Mouse (Mus musculus): ENCODE measurements around the gene Il20.

Il20 gene

DNA sequence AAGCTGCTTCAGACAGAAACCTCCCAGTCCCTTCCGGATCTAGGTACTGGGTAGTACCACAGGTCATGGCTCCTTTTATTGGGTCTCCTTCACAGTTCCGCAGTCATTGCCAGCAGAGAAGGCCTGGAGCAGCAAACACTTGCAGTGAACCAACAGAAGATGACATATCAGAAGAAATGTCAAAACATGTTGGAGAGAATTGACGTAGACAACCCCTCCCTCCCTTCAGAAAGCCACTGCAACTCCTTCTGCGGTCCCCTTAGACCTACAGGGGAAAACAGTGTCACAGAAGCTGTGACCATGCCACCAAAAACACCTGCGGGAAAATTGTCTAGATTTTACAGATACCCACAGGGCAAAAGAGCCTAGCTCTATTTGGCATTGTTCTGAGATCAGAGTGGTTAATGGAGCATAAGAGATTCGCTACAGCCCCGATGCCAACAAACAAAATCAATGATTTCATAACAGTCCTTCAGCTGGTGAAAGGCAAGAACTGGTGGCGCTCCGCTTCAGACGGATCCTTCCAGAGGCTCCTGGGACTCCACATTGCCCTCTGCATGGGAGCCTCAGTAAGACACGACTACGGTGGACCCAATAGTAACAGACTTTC, at the start of gene Il20:
Il20 (minus strand) TSS at position 51 of the 610 bp plus-strand sequence.
- DNase-seq (ENCODE audit: low spot score) = no peak

DNA sequence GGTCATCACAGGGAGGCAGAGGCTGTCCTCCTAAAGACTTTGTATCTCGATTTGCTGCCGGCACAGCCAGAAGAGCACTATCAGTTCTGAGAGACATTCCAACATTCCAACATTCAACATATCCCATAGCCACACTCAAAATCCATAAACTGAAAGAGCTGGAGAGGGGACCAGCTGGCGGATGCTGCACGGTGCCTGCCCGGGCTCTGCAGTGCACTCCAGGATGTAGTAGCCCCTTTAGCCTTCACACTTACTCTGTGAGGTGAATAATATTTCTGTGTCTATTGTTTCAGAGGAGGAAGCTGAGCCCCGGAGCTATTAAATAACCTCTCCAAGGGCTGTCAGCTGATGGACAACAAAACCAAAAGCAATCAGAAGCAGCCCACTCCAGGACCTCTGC, 35.7 kb upstream of the Il20 start:
- DNase-seq (ENCODE audit: low spot score) = no peak

DNA sequence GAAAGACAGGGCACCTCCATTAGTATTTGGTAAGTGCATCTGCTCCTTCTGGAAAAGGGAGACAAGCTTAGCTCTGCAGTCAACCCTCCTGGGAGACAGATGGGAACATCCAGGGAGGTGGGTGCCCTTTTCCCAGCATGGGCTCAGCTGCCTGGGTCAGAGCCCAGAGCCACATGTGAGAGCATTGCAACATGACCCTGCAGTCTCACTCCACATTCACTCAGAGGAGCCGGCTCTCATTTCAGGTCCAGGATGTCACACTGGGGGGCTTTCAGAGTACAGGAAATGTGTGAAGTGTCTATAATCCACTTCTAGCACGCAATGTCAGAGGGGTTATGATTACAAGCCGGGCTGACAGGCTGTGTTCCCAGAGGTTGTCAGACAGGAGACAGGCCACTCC, 30.6 kb upstream of the Il20 start:
- DNase-seq (ENCODE audit: low spot score) = peak; percentile 56

DNA sequence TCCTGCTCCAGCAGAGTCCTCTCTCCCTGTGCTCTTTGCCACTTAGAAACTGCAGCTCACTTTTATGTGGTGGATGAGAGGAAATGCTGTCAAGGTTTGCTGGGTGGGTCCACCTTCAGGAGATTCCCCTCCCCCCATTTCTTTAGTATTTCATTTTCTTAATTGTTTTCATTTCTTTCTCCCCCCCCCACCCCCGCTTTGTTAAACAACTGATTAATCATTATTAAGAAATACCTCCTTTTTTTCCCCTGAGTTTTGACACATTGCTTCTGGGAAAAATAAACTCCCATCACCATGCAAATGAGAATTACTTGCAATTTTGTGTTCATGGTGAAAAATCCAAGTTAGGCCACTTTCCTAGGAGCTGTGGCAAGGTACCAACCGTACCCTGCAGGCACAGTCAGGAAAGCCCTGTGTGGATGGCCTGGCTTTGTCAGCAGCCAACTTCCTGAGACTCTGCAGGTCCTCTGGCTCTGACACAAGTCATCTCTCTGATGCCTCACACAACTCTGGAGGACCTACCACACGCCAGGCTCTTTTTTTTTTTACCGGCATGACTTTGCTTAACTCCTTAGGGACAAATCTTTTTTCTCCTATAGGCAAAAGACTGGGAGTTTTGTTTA, 28.9 kb upstream of the Il20 start, which contains the start of gene Il19:
Il19 (minus strand) TSS at position 51 of the 623 bp plus-strand sequence.
- no peak for DNase-seq (ENCODE audit: low spot score)

DNA sequence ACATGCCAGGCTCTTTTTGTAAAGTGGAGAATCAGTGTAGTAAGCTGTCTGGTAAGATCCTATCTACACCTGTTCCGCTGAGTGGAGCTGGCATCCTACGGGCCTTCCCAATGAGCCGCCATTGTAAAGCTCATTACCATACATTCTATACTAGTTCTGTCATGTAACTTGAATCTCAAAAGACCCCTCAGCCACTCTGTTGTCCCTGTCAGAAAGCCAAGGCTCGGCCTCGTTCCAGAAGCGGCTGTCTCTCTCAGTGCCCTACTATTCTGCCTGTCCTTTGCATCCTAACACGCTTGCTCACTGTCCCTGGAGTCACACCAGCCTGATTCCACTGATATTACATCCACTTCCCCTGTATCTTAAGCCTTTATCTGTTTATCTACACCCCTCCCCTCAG, 26.9 kb upstream of the Il20 start:
- DNase-seq (ENCODE audit: low spot score) = no peak

DNA sequence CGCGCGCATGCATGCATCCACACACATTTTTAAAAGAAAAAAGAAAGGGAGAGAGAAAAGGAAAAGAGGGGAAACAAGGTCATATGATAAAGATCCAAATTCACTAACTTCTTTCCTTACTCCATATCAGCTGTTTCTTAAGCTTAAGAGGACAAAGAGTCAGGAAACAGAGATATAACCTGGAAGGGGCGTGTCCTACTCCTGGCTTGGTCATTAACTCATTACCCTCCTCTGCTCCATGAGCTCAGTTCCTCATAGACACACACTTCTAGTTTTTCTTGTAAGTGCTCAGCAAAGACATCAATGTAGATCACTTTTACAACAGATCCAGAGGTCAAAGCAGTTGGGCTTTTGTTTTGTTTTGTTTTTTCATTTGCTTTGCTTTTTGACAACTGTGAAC, 25.9 kb upstream of the Il20 start:
- no peak for DNase-seq (ENCODE audit: low spot score)

DNA sequence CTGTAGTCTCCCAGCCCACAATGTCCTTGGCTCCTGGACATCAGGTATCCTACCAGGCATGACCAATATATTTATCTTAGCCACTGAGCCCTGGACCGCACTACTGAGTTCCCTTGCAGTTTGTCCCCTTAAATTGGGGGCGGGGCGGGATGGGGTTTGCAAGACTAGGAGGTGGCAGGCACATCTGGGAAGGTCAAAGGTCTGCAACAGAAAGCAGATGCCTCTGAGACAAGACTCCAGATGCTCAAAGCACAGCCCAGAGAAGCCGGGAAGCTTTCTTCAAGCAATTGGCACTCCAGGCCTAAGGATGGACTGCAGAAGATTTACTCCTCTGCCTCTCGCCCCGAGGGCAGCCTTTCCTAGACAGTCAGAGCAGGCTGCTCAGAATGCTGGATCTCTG, 25.1 kb upstream of the Il20 start:
- peak; percentile 81 for DNase-seq (ENCODE audit: low spot score)

DNA sequence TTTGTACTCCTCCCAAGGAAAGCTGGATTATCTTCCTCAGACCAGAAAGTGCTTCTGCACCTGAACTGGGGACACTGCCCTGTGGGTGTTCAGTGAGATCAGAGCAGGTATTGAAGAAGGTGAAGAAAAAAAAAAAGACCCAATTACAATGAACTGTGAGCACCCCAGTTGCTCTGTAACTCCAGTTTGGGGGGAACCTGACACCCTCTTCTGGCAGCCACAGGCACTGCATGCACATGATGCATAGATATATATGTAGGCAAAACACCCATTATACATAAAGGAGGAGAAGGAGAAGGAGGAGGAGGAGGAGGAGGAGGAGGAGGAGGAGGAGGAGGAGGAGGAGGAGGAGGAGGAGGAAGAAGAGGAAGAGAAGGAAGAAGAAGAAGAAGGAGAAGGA, 15.2 kb upstream of the Il20 start:
- DNase-seq (ENCODE audit: low spot score) = no peak

DNA sequence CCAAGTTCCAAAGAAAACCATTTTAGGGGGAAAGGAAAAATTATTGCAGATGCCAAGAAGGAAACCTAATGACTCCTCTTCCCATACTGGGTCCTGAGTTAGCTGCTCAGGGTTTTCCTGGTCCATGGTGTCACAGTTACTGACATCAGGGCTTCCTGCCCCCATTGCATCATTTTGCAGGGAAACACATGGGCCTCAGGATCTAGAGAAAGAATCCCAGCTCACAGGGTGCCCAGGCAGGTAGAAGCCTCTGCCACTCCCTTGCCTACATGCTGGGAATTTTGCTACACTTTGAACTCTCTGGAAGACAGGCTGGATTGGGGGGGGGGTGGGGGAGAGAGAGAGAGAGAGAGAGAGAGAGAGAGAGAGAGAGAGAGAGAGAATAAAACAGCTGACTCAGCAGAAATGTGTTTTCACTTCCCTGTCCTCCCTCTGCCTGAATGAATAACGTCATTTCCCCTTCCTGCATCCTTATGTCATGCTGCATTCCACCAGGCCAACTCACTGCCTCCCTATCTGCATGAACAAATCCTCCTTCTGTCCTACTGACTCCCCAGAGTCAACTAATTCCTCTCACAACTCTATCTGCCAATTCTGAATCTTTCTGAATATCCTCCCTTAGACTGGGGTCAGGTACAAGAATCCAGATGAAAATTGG, 7.2 kb upstream of the Il20 start:
- DNase-seq (ENCODE audit: low spot score) = no peak

DNA sequence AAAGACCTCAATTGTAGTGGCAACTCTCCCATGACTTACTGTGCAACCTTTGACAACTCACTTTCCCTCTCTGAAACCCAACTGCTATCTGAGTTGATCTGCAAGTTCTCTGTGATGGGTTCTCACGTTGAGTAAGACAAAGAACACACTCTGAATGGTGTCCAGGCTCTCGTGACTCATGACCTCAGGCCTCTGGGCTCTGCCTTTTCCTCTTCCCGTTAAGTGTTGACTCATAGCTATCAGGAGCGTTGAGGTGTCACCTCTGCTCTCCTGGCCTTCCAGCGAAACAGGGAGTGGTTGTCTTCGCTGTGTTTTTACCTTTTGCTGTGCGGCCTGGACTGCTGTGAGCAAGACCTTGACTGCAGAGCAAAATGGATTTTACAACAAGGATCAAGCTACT, 8.7 kb downstream of the Il20 start:
- no peak for DNase-seq (ENCODE audit: low spot score)

DNA sequence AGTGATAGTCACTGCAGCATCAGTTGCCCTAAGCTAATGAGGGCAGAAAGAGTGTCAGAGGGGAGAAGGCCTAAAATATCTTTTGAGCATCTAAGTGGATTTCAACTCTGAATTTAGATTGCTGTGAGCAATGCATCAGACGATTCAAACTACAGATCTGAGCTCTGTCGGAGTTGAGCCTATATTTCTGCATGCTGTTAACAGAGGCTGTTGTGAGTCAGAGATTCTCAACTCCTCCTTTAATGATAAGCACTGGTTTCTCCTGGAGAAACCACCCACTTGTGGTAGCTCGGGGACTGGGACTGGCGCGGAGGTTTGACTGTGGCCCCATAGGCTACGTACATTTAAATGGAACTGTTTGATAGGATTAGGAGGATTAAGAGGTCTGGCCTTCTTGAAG, 16.8 kb downstream of the Il20 start:
- DNase-seq (ENCODE audit: low spot score) = no peak

DNA sequence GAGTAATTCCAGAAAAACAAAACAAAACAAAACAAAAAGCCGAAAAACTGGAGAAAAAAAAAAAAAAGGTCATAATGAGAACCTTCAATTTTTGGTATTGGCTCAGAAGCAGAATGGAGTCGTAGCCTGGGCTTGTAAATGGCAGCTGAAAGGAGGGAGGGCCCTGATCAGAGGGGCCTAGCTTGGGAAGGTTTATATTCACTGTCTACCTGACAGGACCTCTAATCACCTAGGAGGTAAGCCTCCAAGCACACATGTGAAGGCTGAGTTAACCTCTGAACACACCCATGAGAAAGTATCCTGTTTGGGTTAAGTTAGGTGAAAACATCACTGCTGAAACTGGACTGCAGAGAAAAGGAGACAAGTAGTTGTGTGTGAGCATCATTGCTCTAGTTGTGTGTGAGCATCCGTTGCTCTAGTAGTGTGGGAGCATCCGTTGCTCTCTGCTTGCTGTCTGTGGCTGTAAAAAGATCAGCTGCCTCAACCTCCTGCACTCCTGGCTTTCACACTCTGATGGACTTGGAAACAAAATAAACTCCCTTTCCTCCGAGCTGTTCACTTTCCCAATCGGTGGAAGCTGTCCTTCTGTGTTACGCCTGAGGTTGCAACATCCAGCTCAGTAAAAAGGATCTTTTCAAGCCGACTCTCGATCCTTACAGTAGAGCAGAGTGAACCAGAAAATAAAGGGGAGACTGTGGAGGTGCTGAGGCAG, 17.8 kb downstream of the Il20 start:
- DNase-seq (ENCODE audit: low spot score) = no peak

DNA sequence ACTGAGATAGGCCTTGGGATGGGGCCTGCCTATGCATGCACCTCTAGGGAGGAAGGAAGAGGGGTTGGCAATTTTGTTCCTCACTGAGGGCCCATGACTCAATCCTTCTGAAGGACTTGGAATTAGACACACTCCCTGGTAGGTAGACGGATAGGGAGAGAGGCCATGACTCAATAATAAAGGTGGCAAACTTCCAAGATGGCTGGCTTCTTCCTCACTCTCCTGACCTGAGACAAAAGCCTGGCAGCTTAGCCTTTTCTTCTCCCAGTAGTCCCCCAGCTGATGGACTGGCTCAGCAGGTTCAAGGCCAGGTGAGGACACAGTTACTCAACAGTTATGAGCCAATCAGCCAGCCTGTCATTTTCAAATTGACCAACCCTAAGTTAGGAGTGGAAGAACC, 18.8 kb downstream of the Il20 start:
- no peak for DNase-seq (ENCODE audit: low spot score)

DNA sequence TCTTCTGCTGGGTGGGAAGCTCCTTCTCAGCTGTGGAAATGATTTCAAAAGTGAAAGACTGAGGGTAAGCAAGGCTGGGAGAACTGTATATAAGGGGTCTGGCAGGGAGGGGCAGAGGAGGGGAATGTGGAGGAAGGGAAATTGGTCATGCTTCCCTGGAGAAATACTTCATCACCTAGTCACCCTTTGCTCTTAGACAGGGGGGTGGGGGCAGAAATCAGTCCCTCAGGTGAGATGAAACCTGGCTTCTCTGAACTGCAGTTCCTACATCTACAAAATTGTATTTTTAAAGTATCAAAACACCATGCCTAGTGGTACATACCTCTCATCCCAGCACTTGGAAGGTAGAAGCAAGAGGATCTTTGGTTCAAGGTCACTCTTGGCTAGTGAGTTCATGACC, 23.9 kb downstream of the Il20 start, which contains the start of gene Il24:
Il24 (minus strand) TSS at position 101 of the 400 bp plus-strand sequence.
- DNase-seq (ENCODE audit: low spot score) = no peak

DNA sequence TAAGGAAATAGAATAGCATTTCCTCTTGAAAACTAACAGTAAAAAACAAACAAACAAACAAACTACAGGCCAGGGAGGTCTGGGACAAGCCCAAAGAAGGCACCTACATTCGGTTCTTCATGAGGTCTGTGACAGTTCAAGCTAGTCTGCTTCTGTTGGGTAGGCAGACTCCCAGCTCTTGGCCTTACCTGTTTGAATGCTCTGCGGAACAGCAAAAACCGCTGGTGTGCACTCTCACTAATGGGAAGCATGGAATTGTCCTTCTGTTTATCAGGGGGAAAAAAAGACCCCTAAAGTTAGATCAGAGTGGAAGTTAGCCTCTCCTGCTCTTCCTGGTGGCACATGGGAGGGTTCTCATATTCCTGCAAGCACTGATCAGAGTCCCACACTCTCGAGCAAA, 28.1 kb downstream of the Il20 start:
- DNase-seq (ENCODE audit: low spot score) = no peak

DNA sequence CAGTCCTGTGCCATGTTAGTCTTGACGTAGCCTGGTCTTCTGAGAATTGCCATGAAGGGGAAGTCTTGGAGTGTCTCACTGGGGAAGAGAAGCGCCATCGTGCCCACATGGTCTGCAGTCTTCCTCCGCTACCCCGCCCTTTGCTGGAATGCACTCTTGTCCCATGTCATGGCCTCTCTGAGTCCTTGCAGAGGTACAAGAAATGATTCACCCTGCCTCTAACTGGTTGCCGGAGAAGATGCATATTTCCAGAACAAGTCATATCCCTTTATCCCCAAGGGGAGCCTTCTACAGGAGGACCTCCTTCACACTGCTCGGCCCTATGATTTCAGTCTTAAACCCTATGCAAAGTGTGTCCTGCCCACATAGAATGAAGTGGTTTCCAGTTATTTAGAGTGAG, 31.3 kb downstream of the Il20 start:
- DNase-seq (ENCODE audit: low spot score) = no peak

DNA sequence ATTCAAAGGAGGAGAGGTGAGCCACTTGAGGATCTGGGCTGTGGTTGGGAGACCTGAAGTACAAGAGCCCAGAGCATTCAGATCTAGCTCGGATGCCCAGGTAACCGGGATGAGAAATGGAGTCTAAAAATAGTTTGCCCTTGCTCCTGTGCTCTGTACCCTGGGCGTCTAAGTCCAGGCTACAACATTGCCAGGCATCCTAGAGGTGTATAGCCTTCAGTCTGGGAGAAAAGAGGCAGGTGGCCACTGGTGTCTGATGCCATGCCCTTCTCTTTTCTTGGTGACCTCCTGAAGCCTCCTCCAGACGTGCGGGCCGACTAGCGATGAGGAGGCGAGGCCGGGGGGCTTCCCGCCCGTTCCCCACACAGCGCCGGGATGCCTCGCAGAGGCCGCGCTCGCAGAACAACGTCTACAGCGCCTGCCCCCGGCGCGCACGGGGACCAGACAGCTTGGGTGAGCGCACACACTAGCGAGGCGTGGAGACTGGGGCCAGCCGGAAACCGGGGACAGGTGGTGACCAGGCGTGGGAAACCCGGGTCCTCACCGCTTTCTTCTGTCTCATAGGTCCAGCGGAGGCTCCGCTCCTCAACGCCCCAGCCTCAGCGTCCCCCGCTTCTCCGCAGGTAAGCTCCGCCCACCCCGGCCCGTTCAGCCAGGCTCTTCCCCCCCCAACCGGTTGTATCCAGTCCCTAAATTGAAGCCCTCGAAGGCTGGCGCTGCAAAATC, 33.2 kb downstream of the Il20 start:
- DNase-seq (ENCODE audit: low spot score) = peak; percentile 54

DNA sequence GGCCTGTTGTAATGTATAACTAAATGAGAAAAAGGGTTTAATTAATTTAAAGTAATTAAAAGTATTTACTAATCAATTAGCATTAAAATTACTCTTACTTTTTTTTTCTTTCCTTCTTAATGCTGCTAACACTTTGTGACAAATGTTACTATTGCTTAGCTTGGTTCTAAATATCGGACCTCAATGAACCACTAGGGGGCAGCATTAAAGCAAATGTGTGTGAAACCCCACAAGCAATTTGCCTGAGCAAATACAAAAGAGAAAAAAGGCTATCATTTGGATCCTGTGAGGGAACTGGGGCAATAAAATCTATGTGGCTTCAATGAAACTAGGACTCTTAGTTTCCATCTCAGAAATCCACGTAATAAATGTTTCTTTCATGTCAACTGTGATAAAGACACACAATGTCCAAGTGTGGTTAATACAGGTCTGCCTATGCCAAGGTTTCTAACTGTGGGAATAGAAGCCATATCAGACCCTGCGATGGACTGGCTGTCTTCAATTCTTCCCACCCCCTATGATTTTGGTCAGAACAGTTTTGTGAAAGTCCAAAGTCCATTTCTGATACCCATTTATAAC, 34.2 kb downstream of the Il20 start:
- peak; percentile 90 for DNase-seq (ENCODE audit: low spot score)

DNA sequence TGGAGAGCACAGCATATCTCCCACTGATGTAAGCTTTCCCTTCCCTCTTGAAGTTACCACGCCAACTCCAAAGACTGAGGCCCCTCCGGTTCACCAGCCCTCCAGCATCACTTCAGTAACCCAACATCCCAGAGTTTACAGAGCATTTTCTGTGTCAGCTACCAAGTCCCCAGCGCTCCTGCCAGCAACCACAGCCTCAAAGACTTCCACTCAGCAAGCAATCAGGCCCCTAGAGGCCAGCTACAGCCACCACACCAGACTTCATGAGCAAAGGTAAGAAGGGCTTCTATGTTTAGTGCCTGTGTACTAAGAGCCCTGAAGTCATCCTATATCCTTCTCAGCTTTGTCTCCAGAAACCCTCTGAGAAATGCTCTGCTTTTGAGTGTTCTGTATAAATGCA, 35.3 kb downstream of the Il20 start:
- DNase-seq (ENCODE audit: low spot score) = no peak

DNA sequence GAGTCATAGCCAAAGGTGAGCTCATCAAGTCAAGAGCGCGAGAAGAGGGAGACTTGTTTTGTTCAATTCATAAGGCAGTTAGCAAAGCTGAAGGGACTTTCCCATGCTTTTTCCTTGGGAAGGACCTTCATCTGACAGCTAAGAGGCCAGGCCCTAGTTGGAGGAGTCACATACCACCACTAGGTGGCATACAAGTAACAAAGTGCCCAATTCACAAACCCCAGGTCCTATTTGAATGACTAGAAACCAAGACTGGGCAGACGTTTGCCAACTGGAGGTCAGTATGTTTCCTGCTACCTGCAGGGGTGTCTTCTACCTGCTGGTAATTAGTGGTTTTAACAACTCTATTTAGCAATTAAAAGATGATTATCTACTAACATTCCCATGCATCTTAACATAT, 36.1 kb downstream of the Il20 start:
- DNase-seq (ENCODE audit: low spot score) = peak; percentile 76

DNA sequence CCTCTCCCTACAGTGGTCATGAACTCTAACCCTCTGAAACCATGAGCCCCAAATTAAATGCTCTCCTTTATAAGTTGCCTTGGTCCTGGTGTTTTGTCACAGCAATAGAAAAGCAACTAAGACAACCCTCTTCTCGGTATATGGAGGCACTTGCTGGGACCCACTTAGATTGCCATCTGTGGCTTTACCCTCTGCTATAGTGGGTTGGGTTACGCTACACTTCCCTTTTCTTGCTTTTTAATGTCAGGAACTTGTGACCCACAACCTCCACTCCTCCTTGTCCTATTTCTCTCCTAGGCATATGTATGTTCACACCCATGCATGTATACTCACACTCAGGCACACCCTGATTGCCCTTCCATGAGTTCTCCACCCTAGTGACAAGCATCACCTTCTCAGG, 38.3 kb downstream of the Il20 start:
- DNase-seq (ENCODE audit: low spot score) = no peak
